Mouse (Mus musculus) myocyte (in vitro differentiated cells): ENCODE results near the gene Tlk2. TPM values are rescaled to one million over a fixed set of nuclear protein-coding genes. Genes with fewer than 3 reads are reported as not detected.

Experiments used
- H3K27me3 ChIP-seq: one replicate; pipeline ENCODE4 v1.6.1; 2011; ENCODE audit not compliant: control insufficient read depth, insufficient read depth, insufficient read length
- H3K36me3 ChIP-seq: one replicate; pipeline ENCODE4 v1.6.1; 2011; ENCODE audit not compliant: control insufficient read depth, insufficient read depth
- H3K4me2 ChIP-seq: one replicate; pipeline ENCODE4 v1.6.1; 2011; ENCODE audit warnings: low read depth, control low read depth
- H3K4me3 ChIP-seq: one replicate; pipeline ENCODE4 v1.5.1; 2011; ENCODE audit warnings: mild to moderate bottlenecking, control low read depth, moderate library complexity
- H3K79me2 ChIP-seq: one replicate; pipeline ENCODE4 v1.6.1; 2011; ENCODE audit not compliant: control insufficient read depth, insufficient read depth
- H3ac ChIP-seq: one replicate; pipeline ENCODE4 v1.6.1; 2011; ENCODE audit not compliant: control insufficient read depth, insufficient read length
- CEBPB ChIP-seq: IDR thresholded peaks from 2 replicates; pipeline ENCODE4 v1.6.1; 2011; ENCODE audit warnings: mild to moderate bottlenecking, moderate library complexity; ENCODE audit not compliant: poor library complexity, insufficient read depth, severe bottlenecking
- E2F4 ChIP-seq: IDR thresholded peaks from one replicate; pipeline ENCODE4 v1.6.1; 2011; ENCODE audit warnings: mild to moderate bottlenecking, control low read depth, moderate library complexity; ENCODE audit not compliant: insufficient read depth
- MAX ChIP-seq: IDR thresholded peaks from one replicate; pipeline ENCODE4 v1.6.1; 2011; ENCODE audit warnings: low read depth, mild to moderate bottlenecking, control low read depth
- MYOD1 ChIP-seq, 3 experiments: IDR thresholded peaks; one replicate each; pipeline ENCODE4 v1.6.1; 2011; ENCODE audit warnings: control low read depth in 2 of 3, low read depth in 2 of 3, mild to moderate bottlenecking in 2 of 3, moderate library complexity in 1 of 3; ENCODE audit not compliant: insufficient read length in 2 of 3, control insufficient read depth in 1 of 3
- MYOG ChIP-seq, 3 experiments: IDR thresholded peaks; one replicate each; pipeline ENCODE4 v1.6.1; 2011; ENCODE audit warnings: control low read depth in 2 of 3, low read depth in 2 of 3, mild to moderate bottlenecking in 2 of 3; ENCODE audit not compliant: insufficient read length in 2 of 3, control insufficient read depth in 1 of 3, insufficient read depth in 1 of 3
- POLR2A ChIP-seq: IDR thresholded peaks from one replicate; pipeline ENCODE4 v1.6.1; 2011; ENCODE audit warnings: low read depth, mild to moderate bottlenecking, control low read depth, moderate library complexity; ENCODE audit not compliant: insufficient read length
- POLR2AphosphoS2 ChIP-seq: IDR thresholded peaks from one replicate; pipeline ENCODE4 v1.6.1; 2011; ENCODE audit warnings: low read depth, control low read depth; ENCODE audit not compliant: insufficient read length
- REST ChIP-seq: IDR thresholded peaks from one replicate; pipeline ENCODE4 v1.6.1; 2011; ENCODE audit warnings: mild to moderate bottlenecking, control low read depth, moderate library complexity; ENCODE audit not compliant: insufficient read depth, insufficient read length
- SRF ChIP-seq: IDR thresholded peaks from one replicate; pipeline ENCODE4 v1.6.1; 2011; ENCODE audit warnings: low read depth; ENCODE audit not compliant: control insufficient read depth, insufficient read length
- TCF12 ChIP-seq: IDR thresholded peaks from one replicate; pipeline ENCODE4 v1.6.1; 2011; ENCODE audit warnings: mild to moderate bottlenecking, control low read depth; ENCODE audit not compliant: poor library complexity, insufficient read depth, severe bottlenecking
- TCF3 ChIP-seq: IDR thresholded peaks from one replicate; pipeline ENCODE4 v1.6.1; 2011; ENCODE audit warnings: low read depth, control low read depth; ENCODE audit not compliant: insufficient read length
- USF1 ChIP-seq: IDR thresholded peaks from one replicate; pipeline ENCODE4 v1.6.1; 2011; ENCODE audit warnings: low read depth, mild to moderate bottlenecking, control low read depth, moderate library complexity
- polyA plus RNA-seq: library from polyadenylated mRNA; unstranded; fragments of >200 nt; fragmentation: generic; extraction: Trizol; gene quantifications from one replicate; pipeline ENCODE4 v1.2.1, GENCODE M21; 2012; ENCODE audit warnings: missing spikeins

The Tlk2 gene
- polyA plus RNA-seq, 1 experiment = 26.8 TPM

DNA sequence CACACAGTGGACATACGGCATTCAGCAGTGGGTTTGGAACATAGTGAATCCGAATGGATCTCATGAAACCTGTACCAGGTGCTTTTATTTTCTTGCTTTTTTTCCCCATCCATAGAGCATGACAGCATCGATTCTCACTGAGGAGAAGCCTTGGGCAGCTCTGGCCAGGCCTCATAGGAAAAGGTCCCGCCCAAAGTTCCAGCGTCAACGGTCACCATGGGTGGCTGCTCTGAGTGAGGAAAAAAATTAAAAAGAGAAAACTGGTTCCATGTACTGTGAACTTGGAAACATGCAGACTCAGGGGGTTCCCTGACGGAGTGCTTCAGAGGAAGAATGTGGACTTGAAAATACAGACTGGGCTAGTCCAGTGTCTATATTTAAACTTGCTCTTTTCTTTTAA, 102.7 kb downstream of the Tlk2 start:
- TF ChIP-seq TCF3 (no peak), REST (no peak)

DNA sequence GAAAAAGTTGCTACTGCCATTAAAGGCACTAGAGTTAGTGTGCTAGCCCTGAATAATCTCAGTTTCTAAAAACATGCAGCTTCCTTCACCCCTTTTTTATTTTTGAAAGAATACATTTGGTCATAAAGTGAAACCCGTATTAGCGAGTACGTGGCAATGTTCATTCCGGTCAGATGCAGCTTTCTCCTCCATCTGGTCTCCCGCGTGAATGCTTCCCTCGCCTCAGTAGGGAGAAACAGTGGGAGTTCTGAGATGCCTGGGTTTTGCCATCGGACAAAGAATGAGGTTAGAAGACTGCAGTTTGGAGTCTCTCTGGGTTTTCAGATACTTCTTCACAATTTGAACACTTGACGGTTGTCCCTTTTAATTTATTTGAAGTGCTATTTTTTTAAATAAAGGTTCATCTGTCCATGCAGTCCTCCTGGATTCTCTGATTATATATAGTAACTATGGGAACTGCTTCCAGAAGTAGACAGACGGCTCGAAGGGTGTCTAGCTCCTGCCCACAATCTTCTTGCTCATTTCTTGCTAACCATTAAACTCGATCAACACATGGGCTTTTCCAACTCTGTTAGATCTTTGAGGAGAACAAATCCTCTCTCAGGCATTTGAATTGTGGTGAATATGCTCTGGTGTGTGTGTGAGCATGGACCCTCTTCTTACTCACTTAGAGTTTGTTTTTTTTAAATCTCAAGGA, 103.3 kb downstream of the Tlk2 start:
- H3K4me2 ChIP-seq = peak overlapping the region; percentile 20
- no peaks in the 10 kb centered on the region for H3K27me3 ChIP-seq
- H3K4me3 ChIP-seq = no peak overlapping the region
- TF ChIP-seq REST = no peak
- no peak for TF ChIP-seq CEBPB
- no peak for TF ChIP-seq POLR2AphosphoS2
- TF ChIP-seq TCF12 = no peak
- no peak for TF ChIP-seq USF1
- TF ChIP-seq POLR2A = no peak
- no peak for TF ChIP-seq E2F4
- no peaks in the 10 kb centered on the region for H3K79me2 ChIP-seq
- H3ac ChIP-seq = no peak overlapping the region
- H3K36me3 ChIP-seq = peaks cover 50% of the 10 kb centered on the region

More for the DNA sequence above, 102.7 kb downstream of the Tlk2 start:
- no peak overlapping the region for H3K4me2 ChIP-seq
- H3ac ChIP-seq = no peak overlapping the region
- H3K36me3 ChIP-seq = peaks cover 51% of the 10 kb centered on the region
- H3K4me3 ChIP-seq = no peak overlapping the region
- H3K27me3 ChIP-seq = no peaks in the 10 kb centered on the region
- no peaks in the 10 kb centered on the region for H3K79me2 ChIP-seq

DNA sequence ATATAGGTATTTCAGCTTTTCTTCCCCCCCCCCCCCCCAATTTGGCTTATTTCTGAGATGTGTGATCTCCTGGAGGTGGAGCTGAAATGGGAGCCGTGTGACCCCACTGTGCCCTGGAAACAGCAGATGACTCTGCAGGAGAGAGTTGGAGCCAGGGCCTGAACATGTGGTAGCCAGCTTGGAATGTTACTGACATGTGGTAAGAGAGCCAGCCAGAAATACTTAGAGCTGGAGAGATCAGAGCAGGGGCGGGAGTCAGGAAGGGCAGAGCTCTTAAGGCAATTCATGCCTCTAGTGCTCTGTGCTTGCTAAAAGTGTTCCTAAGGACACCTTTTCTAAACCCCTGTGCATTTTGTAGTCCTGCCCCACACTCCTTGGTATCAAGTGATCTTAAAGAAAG, 103.9 kb downstream of the Tlk2 start:
- no peaks in the 10 kb centered on the region for H3K79me2 ChIP-seq
- H3ac ChIP-seq = no peak overlapping the region
- H3K4me3 ChIP-seq = no peak overlapping the region
- H3K27me3 ChIP-seq = no peaks in the 10 kb centered on the region
- TF ChIP-seq MYOG (IDR thresholded peaks at IDR 0.05; ENCODE audit: control insufficient read depth in 1 of 3, insufficient read depth in 1 of 3, insufficient read length in 2 of 3, low read depth in 2 of 3) = peak in 1 of 3 experiments; percentile 69
- peak; percentile 31 for TF ChIP-seq USF1
- TF ChIP-seq POLR2AphosphoS2 = no peak
- TF ChIP-seq MYOD1 (IDR thresholded peaks at IDR 0.05; ENCODE audit: control insufficient read depth in 1 of 3, insufficient read length in 2 of 3, low read depth in 2 of 3) = peak in 2 of 3 experiments; percentile 61 to 66
- H3K4me2 ChIP-seq = peak overlapping the region; percentile 30
- peaks cover 44% of the 10 kb centered on the region for H3K36me3 ChIP-seq

DNA sequence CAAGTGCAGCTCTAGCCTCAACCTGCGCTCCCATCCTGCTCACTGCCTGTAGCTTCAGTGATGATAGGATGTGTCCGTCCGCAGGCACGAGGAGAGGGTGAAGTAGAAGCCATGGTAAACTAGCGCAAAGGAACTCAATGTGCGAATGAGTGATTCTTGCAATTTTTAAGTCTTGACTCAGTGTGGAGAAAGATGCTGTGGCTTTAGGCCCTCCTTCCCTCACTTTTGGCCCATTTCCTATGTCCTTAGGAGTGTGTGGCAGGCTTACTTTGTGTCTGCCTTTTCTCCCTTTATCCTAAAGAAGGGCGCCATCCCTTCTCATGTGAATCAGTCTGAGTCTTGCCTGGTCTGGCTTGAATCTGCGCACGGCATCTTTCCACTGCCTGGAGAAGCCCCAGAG, 104.4 kb downstream of the Tlk2 start:
- Histone ChIP-seq H3K4me2 (peak overlapping the region; percentile 30), H3K27me3 (no peaks in the 10 kb centered on the region), H3K79me2 (no peaks in the 10 kb centered on the region), H3ac (no peak overlapping the region), H3K36me3 (peaks cover 39% of the 10 kb centered on the region), H3K4me3 (no peak overlapping the region)
- TF ChIP-seq REST (no peak), TCF3 (no peak), POLR2AphosphoS2 (no peak), TCF12 (no peak), SRF (no peak), E2F4 (no peak), USF1 (no peak), MYOG (IDR thresholded peaks at IDR 0.05; ENCODE audit: control insufficient read depth in 1 of 3, insufficient read depth in 1 of 3, insufficient read length in 2 of 3, low read depth in 2 of 3) (no peak), CEBPB (no peak), POLR2A (no peak), MAX (no peak), MYOD1 (IDR thresholded peaks at IDR 0.05; ENCODE audit: control insufficient read depth in 1 of 3, insufficient read length in 2 of 3, low read depth in 2 of 3) (no peak)

DNA sequence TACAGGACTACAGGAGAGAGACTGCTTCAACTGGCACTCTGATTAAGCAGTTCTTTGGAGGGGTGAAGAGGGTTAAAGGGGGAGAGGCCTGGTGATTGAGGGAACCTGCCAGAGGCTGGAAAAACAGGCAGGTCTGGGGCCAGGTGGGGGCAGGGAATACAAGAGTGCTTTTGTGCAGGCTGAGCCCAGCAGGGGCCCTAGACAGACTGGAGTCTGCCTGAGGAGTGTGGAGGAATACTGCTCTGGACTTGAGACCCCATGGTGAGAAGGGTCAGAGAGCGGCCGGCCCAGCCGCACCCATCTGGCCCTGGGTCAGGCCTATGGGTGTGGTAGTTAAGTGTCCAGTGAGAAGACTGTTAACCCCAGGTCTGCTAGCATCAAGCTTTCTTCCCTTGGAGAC, 107.1 kb downstream of the Tlk2 start:
- H3K79me2 ChIP-seq = no peaks in the 10 kb centered on the region
- H3ac ChIP-seq = no peak overlapping the region
- peaks cover 20% of the 10 kb centered on the region for H3K36me3 ChIP-seq
- no peak overlapping the region for H3K4me2 ChIP-seq
- no peaks in the 10 kb centered on the region for H3K27me3 ChIP-seq
- no peak for TF ChIP-seq TCF3
- no peak for TF ChIP-seq SRF
- TF ChIP-seq POLR2A = no peak
- no peak for TF ChIP-seq MAX
- TF ChIP-seq MYOD1 (IDR thresholded peaks at IDR 0.05; ENCODE audit: control insufficient read depth in 1 of 3, insufficient read length in 2 of 3, low read depth in 2 of 3) = no peak
- no peak for TF ChIP-seq USF1
- no peak for TF ChIP-seq REST
- H3K4me3 ChIP-seq = no peak overlapping the region
